Mouse (Mus musculus) heart, embryonic 15.5 days (tissue): ENCODE measurements around the gene Vangl1. TPM values are rescaled to one million over a fixed set of nuclear protein-coding genes. Genes with fewer than 3 reads are reported as not detected.
A peak's percentile ranks its signal among the peaks of the same experiment; 100 is the strongest.

Experiments used
- ATAC-seq: fragments of 200-750 bp; cut with Nextera tagmentation; replicated peaks from 2 replicates; pipeline ENCODE4 v1.8.0; 2017; ENCODE audit warnings: low read depth, moderate TSS enrichment; ENCODE audit not compliant: insufficient number of reproducible peaks, insufficient read depth, low FRiP score
- H3K27ac ChIP-seq: fragments of 300-500 bp; sonication (generic); 2 replicates; pipeline ENCODE4 v1.5.1; 2015; ENCODE audit warnings: mild to moderate bottlenecking, inconsistent platforms
- H3K27me3 ChIP-seq: fragments of 300-500 bp; sonication (generic); 2 replicates; pipeline ENCODE4 v1.6.1; 2015; ENCODE audit warnings: inconsistent platforms
- H3K36me3 ChIP-seq: fragments of 300-500 bp; sonication (generic); 2 replicates; pipeline ENCODE4 v1.6.1; 2015; ENCODE audit warnings: mild to moderate bottlenecking, inconsistent platforms
- H3K4me1 ChIP-seq: fragments of 300-500 bp; sonication (generic); replicated peaks from 2 replicates; pipeline ENCODE4 v1.6.1; 2015; ENCODE audit warnings: inconsistent platforms
- H3K4me2 ChIP-seq: fragments of 300-500 bp; sonication (generic); 2 replicates; pipeline ENCODE4 v1.6.1; 2015; ENCODE audit warnings: inconsistent platforms, mild to moderate bottlenecking, moderate library complexity
- H3K4me3 ChIP-seq: fragments of 300-500 bp; sonication (generic); 2 replicates; pipeline ENCODE4 v1.5.1; 2015; ENCODE audit warnings: mild to moderate bottlenecking, inconsistent platforms
- H3K9ac ChIP-seq: fragments of 300-500 bp; sonication (generic); 2 replicates; pipeline ENCODE4 v1.6.1; 2015; ENCODE audit warnings: mild to moderate bottlenecking, inconsistent platforms
- H3K9me3 ChIP-seq: fragments of 300-500 bp; sonication (generic); replicated peaks from 2 replicates; pipeline ENCODE4 v1.6.1; 2016; ENCODE audit warnings: inconsistent platforms
- WGBS: fragments of 180-500 bp; shearing (Covaris S2); methylation state at CpG from one replicate; pipeline ENCODE4 v1.1.7; 2015; ENCODE audit warnings: mixed read lengths; 5-methylcytosine and 5-hydroxymethylcytosine counted together
- polyA plus RNA-seq: library from polyadenylated mRNA; unstranded; fragments of >200 nt; fragmentation: Nextera tagmentation; extraction: Ambion mirVana; gene quantifications from 2 replicates; pipeline ENCODE4 v1.2.1, GENCODE M21; 2015

Gene Vangl1
- polyA plus RNA-seq, 1 experiment from 2014 or later: 20.2 TPM

- no peak overlapping the region for H3K9ac ChIP-seq
- WGBS: 75% methylated on average over 6 of the region's 6 CpGs
- no peak overlapping the region for H3K4me2 ChIP-seq
- ATAC-seq: no peak
- no peak overlapping the region for H3K27ac ChIP-seq
- H3K9me3 ChIP-seq: no peaks in the 10 kb centered on the region
- H3K4me1 ChIP-seq: peaks cover 10% of the 10 kb centered on the region; the same call in 1 of the 2 replicates
- H3K4me3 ChIP-seq: no peak overlapping the region
- H3K36me3 ChIP-seq: peaks cover 21% of the 10 kb centered on the region
- no peaks in the 10 kb centered on the region for H3K27me3 ChIP-seq
Measured at GRCm38 (mm10) chr3:102141893-102142292, 62.6 kb downstream of the Vangl1 start.

GRCm38 (mm10) chr3:102141451-102141850 is 63.0 kb downstream of the Vangl1 start:
- 70% methylated on average over 2 of the region's 2 CpGs for WGBS

GRCm38 (mm10) chr3:102140606-102141005 is 63.9 kb downstream of the Vangl1 start:
- 91% methylated on average over 6 of the region's 6 CpGs for WGBS
- Histone ChIP-seq H3K4me1 (peaks cover 8% of the 10 kb centered on the region), H3K9me3 (no peaks in the 10 kb centered on the region), H3K27me3 (no peaks in the 10 kb centered on the region), H3K4me2 (no peak overlapping the region), H3K9ac (no peak overlapping the region), H3K27ac (no peak overlapping the region), H3K36me3 (peaks cover 12% of the 10 kb centered on the region), H3K4me3 (no peak overlapping the region)
- no peak for ATAC-seq

More at GRCm38 (mm10) chr3:102141451-102141850, 63.0 kb downstream of the Vangl1 start:
- H3K4me3 ChIP-seq: no peak overlapping the region
- no peak overlapping the region for H3K9ac ChIP-seq
- H3K27me3 ChIP-seq: no peaks in the 10 kb centered on the region
- peaks cover 5% of the 10 kb centered on the region; the same call in 1 of the 2 replicates for H3K4me1 ChIP-seq
- peaks cover 16% of the 10 kb centered on the region for H3K36me3 ChIP-seq
- H3K9me3 ChIP-seq: no peaks in the 10 kb centered on the region
- no peak overlapping the region for H3K4me2 ChIP-seq
- no peak overlapping the region for H3K27ac ChIP-seq
- ATAC-seq: no peak

- H3K4me3 ChIP-seq: no peak overlapping the region
- 81% methylated on average over 6 of the region's 6 CpGs for WGBS
- H3K4me1 ChIP-seq: peaks cover 12% of the 10 kb centered on the region
- no peak overlapping the region for H3K27ac ChIP-seq
- H3K9ac ChIP-seq: no peak overlapping the region
- ATAC-seq: no peak
- H3K27me3 ChIP-seq: no peaks in the 10 kb centered on the region
- no peak overlapping the region for H3K4me2 ChIP-seq
- H3K36me3 ChIP-seq: peaks cover 10% of the 10 kb centered on the region
- H3K9me3 ChIP-seq: no peaks in the 10 kb centered on the region
Measured at GRCm38 (mm10) chr3:102138899-102139298, 65.6 kb downstream of the Vangl1 start.

- Histone ChIP-seq H3K27me3 (no peaks in the 10 kb centered on the region), H3K27ac (no peak overlapping the region), H3K9me3 (no peaks in the 10 kb centered on the region), H3K4me2 (no peak overlapping the region), H3K36me3 (peaks cover 11% of the 10 kb centered on the region; the same call in 1 of the 2 replicates), H3K4me3 (no peak overlapping the region), H3K4me1 (peaks cover 7% of the 10 kb centered on the region), H3K9ac (no peak overlapping the region)
- ATAC-seq: no peak
- WGBS: 75% methylated on average over 10 of the region's 10 CpGs
Measured at GRCm38 (mm10) chr3:102137158-102137557, 67.3 kb downstream of the Vangl1 start.

GRCm38 (mm10) chr3:102135389-102136113 is 68.9 kb downstream of the Vangl1 start:
- ATAC-seq: 0 out of 2 replicates have a peak, but pooled peaks have one; percentile 28
- H3K4me2 ChIP-seq: no peak overlapping the region

GRCm38 (mm10) chr3:102131627-102132324 is 72.7 kb downstream of the Vangl1 start:
- WGBS: 90% methylated on average over 9 of the region's 9 CpGs
- H3K9ac ChIP-seq: no peak overlapping the region; the same call in 1 of the 2 replicates
- ATAC-seq: no peak
- H3K36me3 ChIP-seq: peaks cover 24% of the 10 kb centered on the region; the same call in 1 of the 2 replicates
- H3K9me3 ChIP-seq: no peaks in the 10 kb centered on the region
- peaks cover 11% of the 10 kb centered on the region for H3K4me1 ChIP-seq
- H3K4me2 ChIP-seq: no peak overlapping the region
- H3K27ac ChIP-seq: no peak overlapping the region
- no peak overlapping the region for H3K4me3 ChIP-seq
- no peaks in the 10 kb centered on the region for H3K27me3 ChIP-seq

More at GRCm38 (mm10) chr3:102135389-102136113, 68.9 kb downstream of the Vangl1 start:
- Histone ChIP-seq H3K4me3 (no peak overlapping the region), H3K27ac (peak overlapping the region; percentile 29; the same call in 1 of the 2 replicates), H3K4me1 (peaks cover 9% of the 10 kb centered on the region), H3K27me3 (no peaks in the 10 kb centered on the region), H3K9ac (no peak overlapping the region), H3K9me3 (no peaks in the 10 kb centered on the region), H3K36me3 (peaks cover 11% of the 10 kb centered on the region; the same call in 1 of the 2 replicates)
- 28% methylated on average over 10 of the region's 10 CpGs for whole genome bisulfite sequencing

- H3K27me3 ChIP-seq: no peaks in the 10 kb centered on the region
- no peaks in the 10 kb centered on the region for H3K9me3 ChIP-seq
- H3K36me3 ChIP-seq: peaks cover 34% of the 10 kb centered on the region; the same call in 1 of the 2 replicates
- no peak overlapping the region for H3K4me3 ChIP-seq
- no peak overlapping the region for H3K4me2 ChIP-seq
- 64% methylated on average over 6 of the region's 6 CpGs for WGBS
- ATAC-seq: no peak
- H3K27ac ChIP-seq: no peak overlapping the region
- no peak overlapping the region for H3K9ac ChIP-seq
- peaks cover 6% of the 10 kb centered on the region for H3K4me1 ChIP-seq
Measured at GRCm38 (mm10) chr3:102130478-102130877, 74.0 kb downstream of the Vangl1 start.

- Histone ChIP-seq H3K36me3 (peaks cover 30% of the 10 kb centered on the region; the same call in 1 of the 2 replicates), H3K9me3 (no peaks in the 10 kb centered on the region), H3K4me1 (0 out of 2 replicates have a peak, but pooled peaks cover 3% of the 10 kb centered on the region), H3K4me2 (no peak overlapping the region), H3K9ac (no peak overlapping the region), H3K27me3 (no peaks in the 10 kb centered on the region), H3K4me3 (no peak overlapping the region), H3K27ac (no peak overlapping the region)
- no peak for ATAC-seq
- 74% methylated on average over 2 of the region's 2 CpGs for WGBS
Measured at GRCm38 (mm10) chr3:102128242-102128641, 76.3 kb downstream of the Vangl1 start.

- Histone ChIP-seq H3K4me3 (no peak overlapping the region), H3K4me1 (0 out of 2 replicates have a peak, but pooled peaks cover 3% of the 10 kb centered on the region), H3K4me2 (no peak overlapping the region), H3K9me3 (no peaks in the 10 kb centered on the region), H3K36me3 (peaks cover 29% of the 10 kb centered on the region; the same call in 1 of the 2 replicates), H3K9ac (no peak overlapping the region), H3K27ac (no peak overlapping the region), H3K27me3 (no peaks in the 10 kb centered on the region)
- ATAC-seq: no peak
- WGBS: 78% methylated on average over 2 of the region's 2 CpGs
Measured at GRCm38 (mm10) chr3:102127114-102127513, 77.4 kb downstream of the Vangl1 start.

- Histone ChIP-seq H3K4me3 (no peak overlapping the region), H3K27me3 (no peaks in the 10 kb centered on the region), H3K9ac (no peak overlapping the region), H3K4me2 (no peak overlapping the region), H3K27ac (no peak overlapping the region), H3K4me1 (0 out of 2 replicates have a peak, but pooled peaks cover 2% of the 10 kb centered on the region), H3K36me3 (peaks cover 35% of the 10 kb centered on the region), H3K9me3 (no peaks in the 10 kb centered on the region)
- WGBS: 64% methylated on average over 1 of the region's 1 CpGs
- ATAC-seq: no peak
Measured at GRCm38 (mm10) chr3:102125546-102125945, 78.9 kb downstream of the Vangl1 start.
